Mouse (Mus musculus) left cerebral cortex, adult 11 months (tissue): Measurements from ENCODE around the gene Iffo2.

Source experiments
- DNase-seq: peaks from one replicate; pipeline ENCODE4 v3.0.0; 2022; ENCODE audit warnings: low spot score

Iffo2 gene

DNA sequence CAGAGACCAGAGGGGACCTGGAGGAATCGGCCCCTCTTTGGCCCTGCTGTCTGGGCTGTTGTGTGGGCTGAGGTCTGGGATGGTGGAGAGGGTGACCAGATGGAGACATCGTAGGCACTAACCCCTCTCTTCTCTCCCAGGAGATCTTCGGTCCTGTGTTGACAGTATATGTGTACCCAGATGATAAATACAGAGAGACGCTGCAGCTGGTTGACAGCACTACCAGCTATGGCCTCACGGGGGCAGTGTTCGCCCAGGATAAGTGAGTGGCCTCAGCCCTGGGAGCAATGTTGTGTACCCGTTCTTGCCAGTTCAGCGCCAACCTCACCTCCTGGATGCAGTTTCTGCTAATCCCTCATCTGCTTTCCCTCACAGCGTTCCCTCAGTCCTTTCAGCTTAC lies 113.6 kb downstream of the Iffo2 start:
- peak; percentile 47 for DNase-seq

DNA sequence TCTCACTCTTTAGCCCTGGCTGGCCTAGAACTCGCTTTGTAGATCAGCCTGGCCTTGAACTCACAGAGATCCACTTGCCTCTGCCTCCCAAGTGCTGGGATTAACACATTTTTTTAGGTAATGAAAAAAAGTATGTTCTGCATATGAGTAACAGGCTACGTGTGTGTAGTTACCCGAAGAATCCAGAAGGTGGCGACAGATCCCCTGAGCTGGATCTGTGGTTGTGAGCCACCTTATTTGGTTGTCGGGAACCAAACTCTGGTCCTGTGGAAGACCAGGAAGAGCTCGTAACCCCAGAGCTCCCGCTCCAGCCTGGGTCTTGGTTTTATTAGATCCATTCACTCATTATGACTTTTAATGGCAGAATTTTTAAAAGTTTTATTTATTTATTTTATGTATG lies 116.6 kb downstream of the Iffo2 start:
- DNase-seq, result no peak

DNA sequence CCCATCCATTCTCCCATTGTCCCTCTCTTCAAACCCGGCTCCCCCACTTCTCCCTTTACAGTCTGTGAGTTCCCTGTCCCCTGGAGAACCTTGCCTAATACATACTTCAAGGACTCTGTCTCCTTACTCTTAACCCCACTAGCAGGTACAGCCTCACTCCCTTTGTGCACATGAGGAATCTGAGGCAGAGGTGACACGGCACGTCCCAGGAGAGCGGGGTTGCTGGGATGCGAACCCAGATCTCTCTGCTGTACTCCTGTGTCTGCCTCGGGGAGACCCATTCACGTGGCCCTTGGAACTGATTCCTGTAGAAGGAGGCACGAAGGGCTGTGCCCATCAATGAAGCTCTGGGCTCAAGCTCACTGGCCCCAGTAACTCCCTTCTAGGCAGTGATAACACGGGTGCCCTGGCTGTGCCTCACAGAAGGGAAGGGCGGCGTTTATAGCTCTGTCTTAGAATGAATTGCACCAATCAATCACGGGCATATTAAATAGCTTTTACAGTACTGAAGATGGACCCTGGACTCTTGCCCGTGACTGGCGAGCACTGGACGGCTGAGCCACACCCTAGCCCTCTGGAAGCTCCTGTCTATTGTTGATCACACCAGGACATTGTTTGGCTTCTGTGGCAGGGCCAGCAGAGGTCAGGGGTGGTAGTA lies 119.9 kb downstream of the Iffo2 start:
- DNase-seq, result no peak

DNA sequence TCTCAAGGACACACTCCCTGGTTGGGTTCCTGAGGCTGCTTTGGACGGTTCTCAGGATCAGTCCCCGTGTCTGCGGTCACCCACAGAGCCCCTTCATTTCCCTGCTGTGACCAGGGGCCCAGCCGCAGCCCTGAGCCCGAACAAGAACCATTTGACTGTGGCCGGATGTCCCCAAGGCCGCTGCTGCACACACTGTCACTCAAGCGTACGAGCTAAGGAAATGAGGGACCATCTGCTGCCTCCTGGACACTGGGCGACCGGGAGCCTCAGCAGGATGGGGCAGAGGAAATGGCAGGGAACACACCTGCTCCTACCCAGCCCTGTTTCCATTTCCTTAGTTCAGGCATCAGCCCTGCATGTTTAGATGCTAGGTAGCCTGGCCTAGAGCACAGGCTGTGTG lies 120.6 kb downstream of the Iffo2 start:
- no peak for DNase-seq

DNA sequence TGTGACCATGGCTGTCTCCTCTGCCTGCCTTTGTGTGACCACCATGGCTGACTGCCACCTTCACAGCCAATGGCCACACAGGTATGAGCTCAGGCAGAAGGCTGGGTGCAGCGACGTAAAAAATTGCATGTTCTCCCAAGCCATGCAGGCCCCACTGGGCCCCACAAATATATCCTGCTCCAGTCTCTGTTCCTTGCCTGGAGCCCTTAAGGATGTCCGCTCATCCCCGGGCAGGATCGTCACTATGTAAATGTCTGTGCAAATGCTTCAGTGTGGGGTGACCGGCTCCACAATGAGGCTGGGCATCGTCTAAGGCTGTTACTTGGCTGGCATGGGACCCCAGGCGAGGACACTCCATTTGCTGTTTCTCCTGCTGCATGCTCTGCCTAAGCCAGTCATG lies 122.9 kb downstream of the Iffo2 start, which contains the start of gene Tas1r2:
Gene Tas1r2 (plus strand): TSS at position 301 of the 400 bp plus-strand sequence.
- DNase-seq, result no peak

DNA sequence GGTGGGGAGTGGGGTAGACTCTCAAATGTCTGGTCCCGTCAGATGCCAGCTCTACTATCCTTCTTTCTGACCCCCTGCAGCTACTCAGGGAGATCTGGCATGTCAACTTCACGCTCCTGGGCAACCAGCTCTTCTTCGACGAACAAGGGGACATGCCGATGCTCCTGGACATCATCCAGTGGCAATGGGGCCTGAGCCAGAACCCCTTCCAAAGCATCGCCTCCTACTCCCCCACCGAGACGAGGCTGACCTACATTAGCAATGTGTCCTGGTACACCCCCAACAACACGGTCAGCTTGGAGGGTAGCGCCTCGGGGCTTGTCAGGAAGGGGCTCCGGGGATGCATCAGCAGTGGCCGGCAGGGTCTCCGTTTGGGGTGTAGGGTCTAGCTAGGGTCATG lies 131.5 kb downstream of the Iffo2 start:
- no peak for DNase-seq

DNA sequence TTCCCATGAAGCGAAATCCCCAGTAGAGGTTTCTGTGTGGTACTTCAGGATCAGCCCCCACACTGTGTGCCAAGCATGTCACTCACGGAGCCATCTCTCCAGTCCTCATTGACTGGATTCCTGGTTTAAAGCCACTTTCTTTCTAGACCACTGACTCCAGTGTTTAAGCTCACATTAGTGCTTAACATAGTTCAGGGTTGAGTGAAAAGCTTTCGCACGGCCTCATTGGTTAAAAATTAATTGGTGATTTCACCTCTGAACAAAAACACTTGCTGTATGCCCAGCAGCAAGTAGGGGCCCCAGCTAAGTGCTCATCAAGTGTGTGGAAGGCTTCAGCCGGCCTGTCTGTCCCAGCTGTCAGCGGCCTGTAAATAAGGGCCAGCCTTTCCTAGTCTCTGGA lies 137.3 kb downstream of the Iffo2 start:
- no peak for DNase-seq

DNA sequence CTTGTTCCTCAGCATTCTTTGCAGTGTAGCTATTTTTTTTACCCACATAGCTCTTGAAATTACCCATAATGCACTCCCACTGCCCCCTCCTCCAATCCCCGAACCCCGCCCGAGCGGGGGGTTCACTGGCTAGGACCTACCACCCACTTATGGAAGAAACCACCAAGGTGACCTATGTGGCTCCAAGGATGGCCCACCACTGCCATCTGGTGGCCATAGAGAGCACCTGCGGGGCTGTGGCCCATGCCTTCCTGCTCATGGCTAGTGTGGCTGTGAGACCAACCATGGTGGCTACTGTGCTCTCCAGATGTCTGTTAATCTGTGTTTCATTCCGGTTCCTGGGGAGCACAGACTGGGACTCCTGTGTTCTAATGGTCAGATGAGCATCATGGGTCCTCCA lies 139.5 kb downstream of the Iffo2 start:
- DNase-seq, result peak; percentile 31
